Mouse (Mus musculus): ENCODE results near the gene Neurod4. TPM values are rescaled to one million over a fixed set of nuclear protein-coding genes. Genes with fewer than 3 reads are reported as not detected.
"Not testable (repeated sequence)": the region's sequence is repeated elsewhere in the genome, so short reads cannot be mapped to it uniquely, and the experiment has no call there.

Neurod4 gene
- not detected for total RNA-seq (2021)

DNA sequence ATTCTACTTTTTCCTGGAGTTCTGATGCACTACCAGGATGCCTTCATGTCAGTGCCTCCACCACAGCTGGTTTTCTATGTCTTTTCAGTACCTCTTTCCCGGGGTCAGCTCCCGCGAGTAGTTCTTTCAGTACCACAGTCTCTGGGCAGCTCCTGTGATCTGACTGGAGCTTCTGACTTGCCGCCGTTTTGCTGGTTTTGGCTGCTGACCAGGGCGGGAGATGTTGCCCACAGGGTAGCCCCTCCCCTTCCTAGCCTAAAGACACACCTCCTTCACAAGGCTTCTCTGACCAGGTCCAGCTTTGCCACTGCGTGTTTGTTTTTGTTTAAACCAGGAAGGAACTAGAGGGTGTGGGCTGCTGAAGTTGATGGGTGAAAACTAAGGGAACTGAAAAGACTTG is at the start of gene Neurod4:
Neurod4 (minus strand) TSS at position 175 of the 400 bp plus-strand sequence.
- intact Hi-C loops (cut with DNase I), result no loop called here
- DNase-seq, result no peak

DNA sequence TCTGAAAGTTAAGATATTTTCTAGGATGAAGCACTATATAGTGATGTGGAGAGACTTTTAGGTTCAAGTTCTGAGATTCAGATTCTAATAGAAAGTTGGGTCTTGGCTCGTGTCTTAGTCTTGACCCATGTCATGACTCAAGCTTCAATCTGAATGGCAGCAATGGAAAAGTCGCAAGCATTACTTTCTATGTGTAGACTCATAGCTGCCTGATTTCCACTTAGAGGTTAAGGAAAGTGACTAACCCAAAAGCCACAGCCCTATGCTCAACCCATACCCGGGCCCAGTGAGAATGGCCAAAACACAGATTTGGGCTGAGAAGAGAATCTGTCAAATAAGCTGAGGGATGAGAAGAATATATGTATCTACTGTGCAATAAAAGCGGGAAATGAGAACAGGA is 44.2 kb upstream of the Neurod4 start:
- intact Hi-C loops (cut with DNase I), result no loop called here
- DNase-seq, result no peak

GRCm38 (mm10) chr10:130322637-130323036 is 42.6 kb upstream of the Neurod4 start, which contains the start of gene Tespa1:
Gene Tespa1, plus strand, starts transcription at chr10:130322870.
- no peak for DNase-seq

DNA sequence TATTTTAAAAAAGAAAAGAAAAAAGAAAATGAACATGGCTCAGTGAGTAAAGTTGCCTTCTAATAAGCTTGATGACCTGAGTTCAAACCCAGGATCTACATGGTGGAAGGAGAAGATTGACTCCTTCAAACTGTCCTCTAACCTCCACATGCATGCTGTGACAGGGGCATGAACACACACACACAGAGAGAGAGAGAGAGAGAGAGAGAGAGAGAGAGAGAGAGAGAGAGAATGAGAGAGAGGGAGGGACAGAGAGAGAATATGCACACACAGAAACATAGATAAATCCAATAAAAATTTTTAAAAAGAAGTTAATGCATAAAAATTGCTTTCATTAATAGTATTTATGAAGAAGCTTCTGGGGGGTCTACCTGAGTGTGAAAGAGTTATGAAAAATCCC is 42.0 kb upstream of the Neurod4 start:
- no peak for DNase-seq
- intact Hi-C loops (cut with DNase I), result no loop called here

More at GRCm38 (mm10) chr10:130322637-130323036, 42.6 kb upstream of the Neurod4 start, which contains the start of gene Tespa1:
- intact Hi-C loops (cut with DNase I), result no loop called here

GRCm38 (mm10) chr10:130320715-130321114 is 40.7 kb upstream of the Neurod4 start:
- intact Hi-C loops (cut with DNase I), result no loop called here

GRCm38 (mm10) chr10:130318720-130319119 is 38.7 kb upstream of the Neurod4 start:
- DNase-seq, result no peak
- intact Hi-C loops (cut with DNase I), result no loop called here

More at GRCm38 (mm10) chr10:130320715-130321114, 40.7 kb upstream of the Neurod4 start:
- DNase-seq, result no peak

- intact Hi-C loops (cut with DNase I), result no loop called here
- DNase-seq, result no peak
Observed at GRCm38 (mm10) chr10:130315846-130316245, 35.8 kb upstream of the Neurod4 start.

- intact Hi-C loops (cut with DNase I), result no loop called here
- peak in 1 of 2 experiments; percentile 32 for DNase-seq
Observed at GRCm38 (mm10) chr10:130314110-130314829, 34.2 kb upstream of the Neurod4 start.

GRCm38 (mm10) chr10:130313531-130313930 is 33.5 kb upstream of the Neurod4 start:
- intact Hi-C loops (cut with DNase I), result no loop called here

DNA sequence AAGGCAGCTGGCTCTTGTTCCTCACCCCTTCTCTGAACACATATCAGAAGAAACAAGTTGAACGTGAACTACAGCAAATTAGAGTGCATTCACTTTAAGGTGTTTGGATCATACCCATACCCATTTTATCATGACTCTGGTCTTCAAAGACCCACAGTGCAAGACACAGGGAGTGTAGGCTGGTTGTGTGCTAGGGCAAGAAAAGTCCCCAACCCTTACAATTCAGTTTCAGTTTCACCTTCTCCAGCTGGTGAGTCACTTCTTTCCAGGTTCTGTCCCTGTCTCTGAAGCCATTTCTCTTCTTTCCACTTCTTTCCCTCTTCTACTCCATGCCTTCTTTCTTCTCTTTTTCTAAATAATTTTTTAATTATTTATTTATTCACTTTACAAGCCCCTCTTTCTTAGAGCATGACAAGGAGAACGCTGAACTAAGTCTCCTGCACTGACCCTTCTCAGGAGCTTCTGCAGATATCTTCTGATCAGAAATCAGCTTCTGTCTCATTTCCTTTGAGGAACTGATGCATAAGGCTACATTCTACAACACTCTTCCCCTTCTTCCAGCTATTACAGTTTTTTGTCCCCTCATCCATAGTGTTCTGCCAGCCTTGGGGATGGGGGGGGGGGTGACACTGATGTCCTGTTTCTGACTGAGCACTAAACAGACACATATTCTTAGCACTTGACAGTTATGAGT is 31.6 kb upstream of the Neurod4 start:
- DNase-seq, result no peak
- intact Hi-C loops (cut with DNase I), result no loop called here

More at GRCm38 (mm10) chr10:130313531-130313930, 33.5 kb upstream of the Neurod4 start:
- no peak for DNase-seq

DNA sequence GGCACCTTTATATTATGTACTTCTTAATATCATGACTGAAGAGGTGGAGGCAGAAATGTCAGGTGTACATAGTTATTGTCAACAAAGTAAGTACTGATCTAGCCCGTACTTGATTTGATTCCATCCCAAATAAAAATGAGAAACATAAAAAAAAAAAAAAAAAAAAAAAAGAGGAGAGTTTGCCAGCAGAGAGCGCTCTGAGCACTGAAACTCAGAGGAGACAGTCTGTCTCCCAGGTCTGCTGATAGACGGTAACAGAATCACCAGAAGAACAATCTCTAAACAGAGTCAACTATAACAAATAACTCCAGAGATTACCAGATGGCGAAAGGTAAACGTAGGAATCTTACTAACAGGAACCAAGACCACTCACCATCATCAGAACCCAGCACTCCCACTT is 24.1 kb upstream of the Neurod4 start:
- DNase-seq; intact Hi-C loops (cut with DNase I): not testable (repeated sequence)

DNA sequence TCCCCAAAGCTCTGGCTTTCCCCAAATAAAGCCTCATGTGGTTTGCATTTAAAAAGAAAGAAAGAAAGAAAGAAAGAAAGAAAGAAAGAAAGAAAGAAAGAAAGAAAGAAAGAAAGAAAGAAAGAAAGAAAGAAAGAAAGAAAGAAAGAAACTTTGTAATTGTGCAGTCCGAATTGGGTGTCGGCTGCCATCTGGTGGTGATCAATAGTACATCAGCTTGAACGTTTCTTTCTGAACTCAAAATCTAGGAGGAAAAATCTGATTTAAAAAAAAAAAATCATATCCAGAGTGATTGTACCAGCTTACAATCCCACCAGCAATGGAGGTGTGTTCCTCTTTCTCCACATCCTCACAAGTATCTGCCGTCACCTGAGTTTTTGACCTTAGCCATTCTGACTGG is 18.7 kb upstream of the Neurod4 start:
- intact Hi-C loops (cut with DNase I), result loop anchor here (1.0 kb wide), 1 partner anchor 70 kb away; no protein-coding TSS in a partner anchor
- not testable (repeated sequence) for DNase-seq

DNA sequence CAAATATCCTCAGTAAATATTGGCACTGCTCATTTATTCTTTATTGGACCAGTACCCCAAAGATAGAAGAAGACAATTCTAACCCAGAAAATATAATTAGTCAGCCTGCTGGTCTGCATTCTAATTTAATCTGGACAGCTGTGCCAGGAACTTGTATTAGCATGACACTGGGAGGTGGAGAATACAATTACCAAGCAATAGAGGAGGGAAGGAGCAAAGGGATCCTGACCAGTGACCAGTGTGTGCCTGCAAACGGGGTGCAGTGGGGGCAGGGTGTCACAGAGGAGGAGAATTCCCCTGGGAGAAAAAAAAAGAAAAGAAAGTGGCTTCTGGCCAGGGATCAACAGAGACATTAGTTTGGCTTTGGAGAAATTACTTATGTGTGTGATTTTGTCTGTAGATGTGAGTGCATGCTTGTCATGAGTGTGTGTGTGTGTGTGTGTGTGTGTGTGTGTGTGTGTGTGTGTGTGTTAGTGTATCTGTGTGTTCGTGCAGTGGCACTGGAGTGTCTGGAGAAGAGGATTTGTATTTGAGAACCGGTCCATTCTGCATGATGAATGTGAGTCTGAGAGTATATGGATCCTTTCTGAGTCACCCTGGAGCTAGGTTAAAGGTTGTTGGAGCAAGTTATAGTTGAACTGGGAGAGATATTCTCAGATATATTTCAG is 13.8 kb upstream of the Neurod4 start:
- intact Hi-C loops (cut with DNase I), result no loop called here
- no peak for DNase-seq

GRCm38 (mm10) chr10:130288007-130288406 is 8.0 kb upstream of the Neurod4 start:
- no peak for DNase-seq
- intact Hi-C loops (cut with DNase I), result no loop called here

DNA sequence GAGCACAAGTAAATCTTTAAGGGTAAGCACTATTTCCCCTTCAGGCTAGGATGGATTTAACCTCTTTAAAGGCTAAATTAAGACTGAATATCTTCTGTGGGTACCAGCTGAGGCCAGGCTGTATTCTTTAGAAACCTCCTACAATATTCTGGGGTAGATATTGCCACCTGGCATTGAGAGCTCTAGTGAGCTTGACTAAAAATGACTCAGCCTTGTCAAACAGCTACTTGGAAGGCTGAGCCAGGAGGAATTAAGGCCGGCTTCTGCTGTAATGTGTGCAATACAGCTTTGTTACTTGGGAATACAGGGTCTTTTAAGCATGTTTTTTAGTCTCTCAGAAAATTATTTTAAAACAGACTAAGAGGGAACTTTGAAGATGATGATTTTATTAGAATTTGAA is 7.2 kb upstream of the Neurod4 start:
- no peak for DNase-seq
- intact Hi-C loops (cut with DNase I), result no loop called here

DNA sequence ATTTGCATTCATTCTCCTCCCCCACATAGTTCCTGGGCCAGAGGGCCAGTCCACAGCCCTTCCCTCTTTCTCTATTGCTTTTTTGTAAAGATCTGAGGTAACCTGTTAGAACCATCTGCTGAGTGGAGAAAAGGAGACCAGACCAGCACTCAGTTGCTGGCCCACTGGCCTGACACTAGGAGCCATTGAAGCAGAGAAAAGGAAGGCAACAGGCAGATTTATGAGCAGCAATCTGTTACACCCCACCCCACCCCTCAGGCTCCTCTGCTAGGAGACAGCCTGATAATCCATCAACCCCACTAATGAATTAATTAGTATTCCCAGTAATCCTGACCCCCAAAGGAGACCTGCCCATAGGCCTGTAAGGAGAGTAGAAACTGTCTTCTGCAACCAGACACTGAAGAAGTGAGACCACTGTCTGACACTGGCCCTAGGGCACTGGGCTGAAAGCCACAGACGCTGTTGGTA is 2.0 kb upstream of the Neurod4 start:
- intact Hi-C loops (cut with DNase I), result no loop called here
- DNase-seq, result no peak

DNA sequence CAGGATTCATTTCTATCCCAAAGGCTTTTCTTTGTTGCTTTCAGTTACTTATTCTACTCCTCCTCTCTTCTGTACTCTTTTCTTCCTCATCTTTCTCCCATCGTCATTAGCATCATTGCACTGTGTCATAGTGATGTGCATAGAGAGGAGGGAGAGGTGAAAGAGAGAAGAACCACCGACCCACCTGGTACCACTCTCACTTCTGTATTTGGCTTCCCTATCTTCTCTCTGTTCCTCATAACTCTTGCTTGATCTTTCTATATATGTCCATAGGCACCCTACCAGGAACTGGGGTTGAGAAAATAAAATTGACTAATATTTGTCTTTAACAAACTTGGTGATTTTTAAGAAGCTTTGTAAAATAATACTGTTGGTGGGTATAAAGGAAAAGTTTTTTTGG is 3.5 kb downstream of the Neurod4 start:
- intact Hi-C loops (cut with DNase I), result no loop called here
- no peak for DNase-seq

- no peak for DNase-seq
- intact Hi-C loops (cut with DNase I), result no loop called here
Observed at GRCm38 (mm10) chr10:130275759-130276158, 4.3 kb downstream of the Neurod4 start.

DNA sequence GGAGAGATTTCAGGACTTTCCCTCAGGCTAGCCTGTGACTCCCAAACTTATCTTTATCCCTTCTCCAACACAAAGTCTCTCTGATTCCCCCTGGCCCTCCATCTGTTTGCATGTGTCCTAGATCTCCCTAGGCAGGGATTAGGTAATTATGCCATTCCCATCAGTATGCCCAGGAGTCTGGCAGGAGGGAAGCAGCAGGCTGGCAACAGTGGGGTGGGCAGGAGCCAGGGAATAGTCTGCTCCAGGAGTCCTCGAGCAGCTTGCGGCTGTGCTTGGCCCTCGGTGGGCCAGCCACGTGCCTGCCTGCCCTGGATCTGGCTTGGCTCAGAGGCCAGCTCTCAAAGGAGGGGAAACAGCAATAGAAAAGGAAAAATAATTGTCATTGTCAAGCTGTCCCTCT is 16.8 kb downstream of the Neurod4 start:
- no peak for DNase-seq
- intact Hi-C loops (cut with DNase I), result no loop called here

GRCm38 (mm10) chr10:130259483-130259882 is 20.6 kb downstream of the Neurod4 start:
- DNase-seq, result no peak
- intact Hi-C loops (cut with DNase I), result no loop called here

DNA sequence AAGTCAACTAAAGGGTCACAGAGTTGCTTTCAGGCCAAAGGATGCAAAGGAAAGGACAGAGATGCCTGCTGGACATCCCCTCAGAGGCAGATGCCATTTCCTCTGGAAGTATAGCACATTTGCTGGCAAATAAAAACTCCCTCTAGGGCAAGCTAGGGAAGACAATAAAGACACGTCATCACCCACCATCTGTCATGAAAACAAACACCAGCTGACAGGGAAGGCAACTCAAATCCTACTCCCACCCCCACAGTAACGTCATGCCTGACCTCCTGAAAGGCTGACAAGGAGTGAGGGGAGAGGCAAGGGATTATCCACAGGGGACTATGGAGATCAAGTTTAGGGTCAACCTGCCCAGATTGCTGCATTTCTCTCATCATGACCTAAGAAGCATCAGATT is 35.8 kb downstream of the Neurod4 start:
- intact Hi-C loops (cut with DNase I), result no loop called here
- DNase-seq, result no peak

Measured in heart, postnatal 36 days (tissue).